Mouse (Mus musculus): ENCODE measurements around the gene Hspa8.
"Not testable (repeated sequence)": the region's sequence is repeated elsewhere in the genome, so short reads cannot be mapped to it uniquely, and the experiment has no call there.

Hspa8 gene

DNA sequence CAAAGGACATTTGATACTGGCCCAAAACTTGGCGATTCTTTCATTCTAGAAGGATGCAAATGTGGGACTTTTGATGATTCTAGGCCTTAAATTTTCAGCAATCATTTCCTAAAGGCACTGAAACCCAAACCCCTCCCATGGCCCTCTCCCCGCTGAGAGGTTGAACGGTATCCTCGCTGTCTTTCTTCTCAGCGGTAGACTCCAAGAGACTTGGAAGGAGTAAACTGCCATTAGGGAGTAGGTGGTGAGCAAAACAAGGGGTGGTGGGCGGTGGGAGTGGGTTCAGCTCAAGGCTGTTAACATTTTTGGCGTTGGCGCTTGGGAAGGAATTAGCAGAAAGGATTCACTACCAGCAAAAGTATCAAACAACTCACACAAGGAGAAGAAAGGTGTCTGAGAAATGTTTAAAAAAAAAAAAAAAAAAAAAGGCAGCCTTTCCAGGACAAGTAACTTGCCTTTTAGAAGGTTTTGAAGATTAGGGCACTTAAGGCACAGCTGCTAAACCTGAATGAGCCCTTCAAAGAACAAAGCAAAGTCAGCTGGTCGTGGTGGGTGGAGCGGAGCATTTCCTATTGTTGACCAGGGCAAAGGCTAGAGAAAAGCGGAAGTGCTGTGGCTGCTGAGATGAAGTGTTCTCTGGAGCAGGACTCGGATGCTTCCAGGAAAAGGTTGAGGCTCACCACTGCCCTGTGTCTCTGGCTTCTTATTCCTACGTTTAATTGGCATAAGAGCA is 17.0 kb upstream of the Hspa8 start:
- DNase-seq (ENCODE audit: low read depth in 2 of 2, low spot score in 2 of 2): peak; percentile 59 to 70

DNA sequence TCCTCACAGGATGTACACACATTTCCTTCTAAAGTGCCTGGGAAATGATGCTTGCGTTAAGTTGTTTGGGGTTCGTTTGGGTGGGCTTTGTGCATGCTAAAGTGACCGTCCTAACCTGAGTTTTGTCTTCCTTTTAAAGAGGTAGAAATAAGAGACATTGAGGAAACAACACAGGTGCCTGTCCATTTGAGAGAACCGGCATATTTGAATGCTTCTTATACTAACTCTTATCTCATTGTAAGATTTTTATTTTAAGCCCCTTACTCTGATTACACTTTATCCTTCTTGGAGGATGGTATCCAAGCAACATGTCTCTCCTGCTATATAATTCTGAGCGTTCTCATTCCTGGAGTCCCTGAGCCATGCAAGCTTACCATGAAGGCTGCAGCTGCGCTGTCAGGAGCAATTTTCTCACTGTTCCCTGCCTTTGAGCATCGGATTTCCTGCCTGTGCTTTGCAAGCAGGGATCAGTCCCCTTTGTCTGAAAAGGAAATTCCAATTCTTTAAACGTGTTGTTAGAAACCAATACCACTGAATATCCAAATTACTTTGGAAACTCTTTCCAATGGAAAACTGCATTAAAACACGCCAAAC is 16.3 kb upstream of the Hspa8 start:
- DNase-seq (ENCODE audit: low read depth in 2 of 2, low spot score in 2 of 2): no peak

DNA sequence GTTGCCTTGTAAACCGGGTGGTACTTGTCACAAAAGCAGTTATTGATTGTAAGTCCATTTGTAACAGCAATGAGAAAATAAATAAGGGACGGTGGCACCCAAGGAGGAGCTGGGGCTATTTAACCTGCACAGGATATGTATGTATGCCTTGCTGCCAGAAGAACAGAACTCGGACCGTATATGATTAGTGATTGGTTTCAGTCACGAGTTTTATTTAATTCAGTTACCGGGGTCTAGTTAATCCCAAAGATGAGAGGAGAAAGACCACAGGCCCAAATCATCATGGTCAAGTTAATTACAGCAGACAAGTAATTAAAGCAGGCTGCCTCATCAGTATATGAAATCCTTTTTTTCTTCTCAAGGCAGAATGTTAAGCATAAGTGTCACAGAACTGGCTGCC is 15.3 kb upstream of the Hspa8 start:
- no peak for DNase-seq (ENCODE audit: low read depth in 2 of 2, low spot score in 2 of 2)

DNA sequence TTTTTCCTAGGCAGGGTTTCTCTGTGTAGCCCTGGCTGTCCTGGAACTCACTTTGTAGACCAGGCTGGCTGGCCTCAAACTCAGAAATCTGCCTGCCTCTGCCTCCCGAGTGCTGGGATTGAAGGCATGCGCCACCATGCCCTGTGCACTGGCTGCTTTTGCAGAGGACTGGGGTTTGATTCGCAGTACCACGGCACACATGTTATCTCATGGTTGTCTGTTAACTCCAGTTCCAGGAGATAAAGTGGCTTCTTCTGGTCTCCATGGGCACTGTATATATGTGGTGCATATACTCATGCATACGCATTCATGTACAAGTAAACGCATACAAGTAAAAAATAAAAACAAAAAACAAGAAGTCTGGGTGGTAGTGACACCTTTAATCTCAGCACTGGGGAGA is 14.0 kb upstream of the Hspa8 start:
- DNase-seq (ENCODE audit: low read depth in 2 of 2, low spot score in 2 of 2): not testable (repeated sequence)

DNA sequence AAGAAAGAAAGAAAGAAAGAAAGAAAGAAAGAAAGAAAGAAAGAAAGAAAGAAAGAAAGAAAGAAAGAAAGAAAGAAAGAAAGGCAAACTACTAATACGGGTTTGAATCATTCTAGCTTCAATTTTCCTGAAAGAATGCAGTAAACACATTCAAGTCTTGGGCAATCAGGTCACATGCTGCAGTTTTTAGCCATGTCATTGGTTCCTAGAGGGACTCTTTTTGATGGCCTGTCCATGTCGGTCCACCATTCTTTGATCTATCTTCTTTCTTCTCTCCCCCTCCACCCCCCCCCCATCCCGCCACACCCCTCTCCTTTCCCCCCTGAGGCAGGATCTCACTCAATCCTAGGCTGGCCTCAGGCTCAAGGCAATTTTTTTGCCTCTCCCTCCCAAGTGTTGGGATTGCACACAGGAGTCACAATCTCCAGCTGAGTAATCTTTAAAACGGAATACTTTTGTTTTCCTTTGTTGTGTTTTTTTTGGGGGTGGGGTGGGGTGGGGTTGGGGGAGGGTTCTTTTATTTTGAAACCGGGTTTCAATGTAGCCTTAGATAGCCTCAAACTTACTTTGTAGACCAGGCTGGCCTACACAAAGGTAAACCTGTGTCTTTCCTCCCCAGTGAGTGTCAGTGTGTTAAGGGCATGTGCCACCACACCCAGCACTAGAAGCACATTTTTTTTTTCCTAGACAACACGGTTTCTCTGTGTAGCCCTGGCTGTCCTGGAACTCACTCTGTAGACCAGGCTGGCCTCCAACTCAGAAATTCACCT is 8.7 kb upstream of the Hspa8 start:
- DNase-seq (ENCODE audit: low read depth in 2 of 2, low spot score in 2 of 2): no peak

DNA sequence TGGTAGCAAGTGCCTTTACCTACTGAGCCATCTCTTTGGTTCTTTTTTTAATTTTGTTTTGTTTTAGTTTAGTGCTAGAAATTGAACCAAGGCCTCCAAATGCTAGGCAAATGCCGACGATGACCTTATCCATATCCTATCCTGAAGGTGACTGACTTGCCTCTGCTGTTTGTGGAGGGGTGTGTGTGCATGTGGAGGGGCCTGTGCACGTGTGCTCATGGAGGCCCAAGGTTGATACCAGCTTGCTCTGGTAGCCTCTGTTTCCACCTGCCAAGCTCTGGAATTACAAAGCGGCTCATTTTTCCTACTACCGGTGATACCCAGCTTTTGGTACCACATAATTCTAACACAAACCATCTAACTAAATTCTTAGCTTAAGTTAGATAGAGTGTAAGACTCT is 7.2 kb upstream of the Hspa8 start:
- DNase-seq (ENCODE audit: low read depth in 2 of 2, low spot score in 2 of 2): no peak

DNA sequence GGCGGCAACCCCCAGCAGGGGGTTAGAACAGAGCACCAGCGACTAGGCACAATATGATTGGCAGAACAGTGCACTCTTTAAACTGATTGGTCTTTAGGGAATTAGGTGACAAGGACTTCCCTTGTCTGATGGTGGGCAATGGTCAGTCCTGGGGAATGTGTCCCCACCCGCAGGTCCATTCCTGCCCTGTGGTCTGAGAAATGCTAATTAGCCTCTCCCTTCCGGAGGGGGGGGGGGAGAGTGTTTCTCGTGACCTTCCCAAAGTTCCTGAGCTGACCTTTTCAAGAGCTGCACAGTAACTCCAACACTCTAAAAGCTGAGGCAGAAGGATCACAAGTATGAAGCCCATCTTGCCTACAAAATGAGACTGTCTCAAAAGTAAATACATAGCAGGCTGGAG is 6.5 kb upstream of the Hspa8 start:
- no peak for DNase-seq (ENCODE audit: low read depth in 2 of 2, low spot score in 2 of 2)

DNA sequence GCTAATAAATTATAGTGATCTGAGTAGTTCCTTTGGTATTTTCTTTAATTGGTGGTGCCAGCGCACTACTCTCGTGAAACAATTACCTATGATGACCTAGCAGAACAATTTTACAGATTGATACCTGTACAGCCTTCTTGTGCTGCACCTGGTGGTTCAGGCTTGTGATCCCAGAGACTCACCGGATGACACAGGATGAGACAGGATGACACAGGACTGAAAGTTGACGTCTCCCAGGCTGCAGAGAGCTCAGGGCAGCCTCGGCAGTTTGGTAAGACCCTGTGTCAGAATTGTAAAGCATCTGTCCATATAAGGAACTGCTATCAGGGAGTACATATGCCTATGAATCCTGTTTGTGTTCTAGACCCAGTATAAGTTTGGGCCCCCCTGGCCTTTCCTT is 5.9 kb upstream of the Hspa8 start:
- no peak for DNase-seq (ENCODE audit: low read depth in 2 of 2, low spot score in 2 of 2)

DNA sequence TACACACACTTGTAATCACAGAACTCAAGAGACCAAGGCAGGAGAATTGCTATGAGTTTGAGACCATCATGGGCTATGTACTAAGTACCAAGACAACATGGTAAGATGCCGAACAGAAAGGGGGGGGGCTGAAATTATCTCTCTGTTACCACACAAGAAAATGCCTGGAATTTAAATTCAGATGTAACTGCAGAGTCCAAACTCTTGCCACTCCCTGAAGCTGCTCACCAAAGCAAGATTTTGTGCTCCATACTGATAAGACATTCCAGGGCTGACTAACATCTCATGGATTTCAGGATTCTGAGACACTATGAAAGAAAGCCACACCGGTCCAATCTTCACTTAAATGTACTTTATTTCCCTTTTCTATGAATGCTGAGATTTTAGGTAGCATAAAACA is 5.2 kb upstream of the Hspa8 start:
- no peak for DNase-seq (ENCODE audit: low read depth in 2 of 2, low spot score in 2 of 2)

DNA sequence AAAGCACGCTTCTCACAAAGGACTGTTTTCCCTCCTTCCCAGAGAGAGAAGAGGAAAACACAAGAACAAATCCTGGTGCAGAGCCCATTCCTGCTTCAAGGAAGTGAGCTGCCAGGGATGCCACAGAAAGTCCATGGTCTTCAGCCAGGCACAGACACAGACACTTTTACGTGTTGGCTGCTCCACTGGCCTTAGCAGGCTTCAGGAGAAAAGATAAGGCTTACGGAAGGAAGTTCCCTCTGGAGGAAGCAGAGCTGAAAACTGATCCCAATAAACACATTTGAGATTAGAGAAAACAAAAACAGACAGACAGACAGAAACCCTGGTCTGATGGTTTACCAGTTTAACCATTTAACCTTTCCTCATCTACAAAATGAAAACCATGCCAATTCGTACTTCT is 4.7 kb upstream of the Hspa8 start:
- no peak for DNase-seq (ENCODE audit: low read depth in 2 of 2, low spot score in 2 of 2)

DNA sequence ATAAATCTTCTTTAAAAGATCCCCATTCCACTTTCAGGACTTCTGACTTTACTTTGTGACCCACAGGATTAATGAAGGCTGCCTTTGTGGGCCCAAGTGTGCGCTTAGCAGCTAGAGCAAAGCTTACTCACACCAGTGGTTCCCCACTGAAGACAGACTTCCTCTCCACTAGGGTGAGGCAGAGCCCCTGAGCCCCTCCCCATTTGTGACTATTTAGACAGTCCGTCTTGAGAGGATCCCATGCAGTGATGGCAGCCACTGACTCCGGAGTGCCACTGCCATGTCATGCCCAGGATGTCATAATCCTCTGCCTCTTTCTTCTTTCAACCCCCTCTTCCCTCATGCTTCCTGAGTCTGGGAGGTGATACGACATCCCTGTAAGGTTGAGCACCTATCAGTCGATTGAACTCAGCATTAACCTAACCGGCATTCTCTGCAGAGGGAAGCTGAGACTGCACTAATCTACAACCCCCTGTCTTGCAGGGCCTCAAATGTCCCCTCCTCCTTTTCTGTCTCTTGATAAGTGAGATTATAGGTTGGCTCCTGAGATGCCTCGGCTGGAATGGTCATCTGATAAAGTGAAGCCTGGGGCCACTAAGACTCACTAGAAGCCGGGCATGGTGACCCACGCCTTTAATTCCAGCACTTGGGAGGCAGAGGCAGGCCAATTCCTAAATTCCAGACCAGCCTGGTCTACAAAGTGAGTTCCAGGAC is 2.4 kb upstream of the Hspa8 start:
- DNase-seq (ENCODE audit: low read depth in 2 of 2, low spot score in 2 of 2): no peak

DNA sequence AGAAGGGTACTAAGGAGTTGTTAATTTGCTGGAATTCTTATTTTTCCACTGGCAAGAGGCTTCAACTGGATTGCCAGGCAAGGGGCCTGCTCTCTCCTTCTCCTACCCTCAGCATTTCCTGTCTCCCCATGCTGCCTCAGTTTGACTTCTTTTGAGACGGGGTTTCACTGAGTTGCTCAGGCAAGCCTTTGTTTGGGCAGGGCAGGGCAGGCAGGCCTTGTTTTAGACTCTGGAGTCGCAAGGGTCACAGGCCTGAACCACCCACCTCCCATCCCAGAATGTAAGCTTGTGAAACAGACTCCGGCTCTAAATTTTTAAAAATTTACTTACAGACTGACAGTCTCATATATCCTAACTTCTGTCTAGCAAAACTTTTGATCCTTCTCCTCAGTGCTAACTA is 1.7 kb upstream of the Hspa8 start:
- no peak for DNase-seq (ENCODE audit: low read depth in 2 of 2, low spot score in 2 of 2)

DNA sequence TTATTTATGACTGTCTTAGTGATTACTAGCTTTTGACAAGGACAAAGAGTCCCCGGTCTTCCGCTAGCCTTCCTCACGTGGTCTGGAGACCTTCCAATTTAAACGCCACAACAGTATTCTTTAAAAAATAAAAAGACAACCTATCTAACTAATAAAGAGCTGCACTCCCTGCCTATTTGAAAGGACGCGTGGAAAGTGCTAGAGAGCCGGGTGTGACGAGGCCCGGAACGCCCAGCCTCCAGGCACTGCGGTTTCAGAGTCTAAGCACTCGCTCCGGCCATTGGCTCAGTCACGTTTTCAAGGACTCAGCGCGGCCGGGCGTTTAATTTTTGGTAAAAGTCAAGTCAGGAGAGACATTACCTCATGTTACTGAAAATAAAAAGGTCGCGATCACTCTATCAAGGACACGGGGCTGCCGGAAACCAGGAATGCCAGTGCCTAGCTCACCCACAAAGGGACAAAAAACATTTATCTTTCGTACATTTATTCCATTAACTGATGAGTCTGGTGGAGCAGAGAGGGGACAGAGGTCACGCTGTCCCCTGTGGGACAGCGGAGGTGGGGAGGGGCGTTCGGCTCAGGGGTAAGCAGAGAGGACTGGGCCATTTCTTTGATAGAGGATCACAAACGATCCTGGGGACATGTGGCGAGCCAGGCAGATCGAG is 815 bp upstream of the Hspa8 start:
- peak in 1 of 2 experiments; percentile 19 for DNase-seq (ENCODE audit: low read depth in 2 of 2, low spot score in 2 of 2)

DNA sequence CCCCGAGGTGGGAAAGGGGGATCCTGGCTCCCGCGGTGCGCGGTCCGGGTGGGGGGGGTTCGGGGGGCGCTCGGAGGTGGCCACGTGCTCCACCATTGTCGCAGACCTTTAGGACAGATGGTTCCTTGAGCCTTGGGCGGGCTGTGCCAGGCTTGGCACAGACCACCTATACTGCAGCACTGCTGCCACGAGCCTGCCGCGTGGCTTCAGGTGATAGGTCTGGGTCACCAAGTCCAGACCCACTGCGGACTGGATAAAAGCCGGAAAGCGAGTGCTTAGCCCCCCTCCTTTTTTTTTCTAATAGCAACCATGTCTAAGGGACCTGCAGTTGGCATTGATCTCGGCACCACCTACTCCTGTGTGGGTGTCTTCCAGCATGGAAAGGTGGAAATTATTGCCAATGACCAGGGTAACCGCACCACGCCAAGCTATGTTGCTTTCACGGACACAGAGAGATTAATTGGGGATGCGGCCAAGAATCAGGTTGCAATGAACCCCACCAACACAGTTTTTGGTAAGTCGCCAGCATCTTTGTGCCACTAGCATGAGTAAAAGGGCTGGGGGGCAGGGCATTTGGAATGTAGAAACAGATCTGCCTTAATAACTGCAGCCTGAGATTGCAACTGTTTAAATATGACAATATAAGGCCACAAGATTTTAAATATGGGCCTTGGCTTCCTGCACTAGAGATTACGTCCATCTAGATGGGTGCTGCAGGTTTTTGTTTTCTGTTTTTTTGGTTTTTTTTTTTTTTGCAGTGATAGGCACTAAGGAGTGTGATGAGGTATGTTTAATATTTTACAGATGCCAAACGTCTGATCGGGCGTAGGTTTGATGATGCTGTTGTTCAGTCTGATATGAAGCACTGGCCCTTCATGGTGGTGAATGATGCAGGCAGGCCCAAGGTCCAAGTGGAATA is 1.1 kb downstream of the Hspa8 start:
- DNase-seq (ENCODE audit: low read depth in 2 of 2, low spot score in 2 of 2): not testable (repeated sequence)

DNA sequence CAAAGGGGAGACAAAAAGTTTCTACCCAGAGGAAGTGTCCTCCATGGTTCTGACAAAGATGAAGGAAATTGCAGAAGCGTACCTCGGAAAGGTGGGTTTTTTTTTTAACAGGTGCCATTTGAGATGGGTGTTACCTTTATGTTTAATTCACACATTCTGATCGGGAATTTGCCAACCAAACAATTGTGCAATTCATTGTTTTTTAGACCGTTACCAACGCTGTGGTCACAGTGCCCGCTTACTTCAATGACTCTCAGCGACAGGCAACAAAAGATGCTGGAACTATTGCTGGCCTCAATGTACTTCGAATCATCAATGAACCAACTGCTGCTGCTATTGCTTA is 1.7 kb downstream of the Hspa8 start:
- not testable (repeated sequence) for DNase-seq (ENCODE audit: low read depth in 2 of 2, low spot score in 2 of 2)

DNA sequence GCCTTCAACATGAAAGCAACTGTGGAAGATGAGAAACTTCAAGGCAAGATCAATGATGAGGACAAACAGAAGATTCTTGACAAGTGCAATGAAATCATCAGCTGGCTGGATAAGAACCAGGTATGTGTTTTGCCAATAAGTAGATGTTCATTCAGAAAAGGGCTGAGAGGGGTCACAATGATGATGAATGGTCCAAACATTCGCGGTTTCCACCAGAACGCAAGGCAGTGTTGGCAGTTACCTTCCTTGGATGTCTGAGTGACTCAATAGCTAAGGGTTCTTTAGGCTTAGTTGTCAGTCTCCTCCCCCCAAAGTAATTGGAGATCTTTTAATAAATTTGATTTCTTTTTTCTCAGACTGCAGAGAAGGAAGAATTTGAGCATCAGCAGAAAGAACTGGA is 3.8 kb downstream of the Hspa8 start:
- DNase-seq (ENCODE audit: low read depth in 2 of 2, low spot score in 2 of 2): not testable (repeated sequence)

DNA sequence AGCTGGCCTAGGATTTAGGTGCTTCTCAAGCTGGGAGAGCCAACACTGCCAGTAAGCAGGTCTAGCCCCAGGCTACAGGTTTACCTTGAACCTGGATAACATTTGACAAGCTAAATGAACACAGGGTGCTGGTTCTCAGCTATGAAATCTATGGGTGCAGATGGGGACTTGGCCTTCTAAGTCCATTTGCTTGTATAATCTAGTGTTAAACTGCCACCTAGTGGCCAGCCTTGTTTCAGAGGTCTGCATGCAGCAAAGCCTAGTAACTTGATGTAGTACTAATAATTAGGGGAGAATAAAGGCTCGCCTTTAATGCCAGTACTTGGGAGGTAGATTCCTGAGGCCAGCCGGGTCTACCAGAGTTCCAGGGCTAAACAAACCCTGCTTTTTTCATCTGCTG is 4.5 kb downstream of the Hspa8 start:
- DNase-seq (ENCODE audit: low read depth in 2 of 2, low spot score in 2 of 2): peak; percentile 63 to 77

DNA sequence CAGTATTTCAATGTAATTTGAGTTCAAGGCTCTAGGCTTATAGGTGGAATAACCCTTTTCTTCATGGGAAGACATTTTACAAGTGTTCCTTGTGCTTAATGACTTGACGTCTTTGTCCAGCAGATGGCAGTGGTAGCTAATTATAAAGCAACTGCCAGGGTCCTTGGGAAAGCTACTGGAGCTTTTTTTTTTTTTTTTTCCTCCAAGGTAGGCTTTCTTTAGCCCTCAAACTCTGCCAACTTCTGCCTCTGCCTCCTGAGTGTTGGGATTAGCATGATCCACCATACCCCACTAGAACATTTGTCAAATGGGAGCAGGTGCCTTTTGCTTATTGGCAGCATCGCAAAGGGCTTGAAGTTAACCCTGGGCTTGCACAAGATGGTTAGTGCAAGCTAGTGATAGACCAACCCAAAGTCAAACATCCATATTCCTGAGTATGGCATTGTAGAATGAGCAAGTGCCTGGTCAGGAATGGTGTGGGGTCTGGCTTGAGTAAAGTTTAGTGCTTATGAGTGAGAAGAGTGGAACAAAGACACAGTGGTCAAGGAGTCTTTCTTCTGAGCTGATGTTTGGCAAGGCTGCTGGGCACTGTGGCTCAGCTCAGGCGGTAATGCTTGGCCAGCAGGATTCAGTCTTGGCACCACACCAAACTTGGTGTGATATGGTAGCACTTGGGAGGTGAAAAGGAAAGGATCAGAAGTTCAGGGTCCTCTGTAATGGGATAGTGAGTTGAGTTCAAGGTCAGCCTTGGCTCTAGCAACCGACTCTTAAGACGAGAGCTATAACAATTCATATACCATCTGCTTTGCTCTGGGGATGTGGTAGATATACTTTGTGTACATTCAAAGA is 5.9 kb downstream of the Hspa8 start:
- no peak for DNase-seq (ENCODE audit: low read depth in 2 of 2, low spot score in 2 of 2)

DNA sequence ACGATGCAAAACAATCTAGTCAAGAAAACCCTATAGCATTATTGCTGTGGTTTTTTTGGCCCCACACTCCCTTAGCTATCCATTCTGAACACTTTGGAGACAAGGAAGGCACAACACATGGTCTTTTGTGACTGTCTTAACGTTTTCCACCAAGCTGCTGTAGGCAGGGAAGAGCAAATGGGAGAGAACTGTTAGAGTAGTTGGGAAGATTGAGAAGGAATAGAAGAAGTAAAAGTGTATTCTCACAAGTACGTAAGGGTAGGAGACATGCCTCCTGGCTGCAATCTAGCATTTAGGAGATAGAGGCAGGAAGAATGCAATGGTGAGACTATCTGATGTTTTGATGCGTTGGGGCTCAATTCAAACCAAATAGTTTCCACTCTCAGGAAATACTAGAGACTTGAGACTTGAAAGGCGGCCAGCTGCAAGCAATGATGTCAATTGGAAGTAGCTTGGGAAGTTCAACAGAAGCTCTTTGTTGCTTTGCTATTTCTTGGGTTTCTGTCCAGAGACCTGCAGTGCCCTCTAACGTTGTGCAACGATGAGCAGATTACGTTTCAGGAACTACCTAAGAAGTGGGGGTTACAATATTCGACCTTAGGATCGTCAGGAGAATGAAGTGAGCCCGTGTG is 6.6 kb downstream of the Hspa8 start:
- no peak for DNase-seq (ENCODE audit: low read depth in 2 of 2, low spot score in 2 of 2)
